Mouse (Mus musculus) embryonic fibroblast, embryonic 13.5 days (primary cell): ENCODE measurements around the gene Dlg1.

Experiments
- CTCF ChIP-seq: IDR thresholded peaks from 2 replicates; pipeline ENCODE4 v1.5.1; 2011; ENCODE audit warnings: mild to moderate bottlenecking, control low read depth, low read length, moderate library complexity, borderline replicate concordance; ENCODE audit not compliant: insufficient read depth
- POLR2A ChIP-seq: IDR thresholded peaks from 2 replicates; pipeline ENCODE4 v1.6.1; 2011; ENCODE audit warnings: low read depth, mild to moderate bottlenecking, control low read depth, low read length, moderate library complexity

- TF ChIP-seq POLR2A (no peak), CTCF (no peak)
Measured at GRCm38 (mm10) chr16:31790056-31790455, 126.8 kb downstream of the Dlg1 start.
